Mouse (Mus musculus) T-cell, adult 2 months (primary cell): ENCODE measurements around the gene Rom1.
"Not testable (repeated sequence)": the region's sequence is repeated elsewhere in the genome, so short reads cannot be mapped to it uniquely, and the experiment has no call there.

Experiments
- DNase-seq: peaks from one replicate; pipeline ENCODE4 v3.0.0; 2022; ENCODE audit warnings: low spot score

Rom1 gene

DNA sequence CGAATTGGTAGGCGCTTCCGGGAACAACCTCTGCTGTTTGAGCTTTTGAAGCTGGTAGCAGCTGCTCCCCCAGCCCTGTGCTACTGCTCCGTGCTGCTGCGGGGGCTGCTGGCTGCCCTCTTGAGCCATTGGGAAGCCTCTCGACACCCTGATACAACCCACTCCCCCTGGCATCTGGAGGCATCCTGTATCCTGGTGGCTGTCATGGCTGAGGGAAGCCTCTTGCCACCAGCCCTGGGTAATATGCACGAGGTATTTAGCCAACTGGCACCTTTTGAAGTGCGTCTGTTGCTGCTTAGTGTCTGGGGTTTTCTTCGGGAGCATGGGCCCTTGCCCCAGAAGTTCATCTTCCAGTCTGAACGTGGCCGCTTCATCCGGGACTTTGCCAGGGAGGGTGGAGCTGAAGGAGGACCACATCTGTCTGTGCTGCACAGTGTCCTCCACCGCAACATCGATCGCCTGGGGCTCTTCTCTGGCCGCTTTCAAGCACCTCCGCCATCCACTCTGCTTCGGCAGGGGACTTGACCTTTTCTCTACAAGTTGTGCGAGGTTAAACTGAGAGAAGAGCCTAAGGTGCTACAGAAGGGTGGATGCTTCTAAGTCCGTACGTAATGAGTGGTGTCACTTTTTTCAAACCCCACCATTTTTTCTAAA lies 31.8 kb downstream of the Rom1 start:
- DNase-seq, result peak; percentile 4

DNA sequence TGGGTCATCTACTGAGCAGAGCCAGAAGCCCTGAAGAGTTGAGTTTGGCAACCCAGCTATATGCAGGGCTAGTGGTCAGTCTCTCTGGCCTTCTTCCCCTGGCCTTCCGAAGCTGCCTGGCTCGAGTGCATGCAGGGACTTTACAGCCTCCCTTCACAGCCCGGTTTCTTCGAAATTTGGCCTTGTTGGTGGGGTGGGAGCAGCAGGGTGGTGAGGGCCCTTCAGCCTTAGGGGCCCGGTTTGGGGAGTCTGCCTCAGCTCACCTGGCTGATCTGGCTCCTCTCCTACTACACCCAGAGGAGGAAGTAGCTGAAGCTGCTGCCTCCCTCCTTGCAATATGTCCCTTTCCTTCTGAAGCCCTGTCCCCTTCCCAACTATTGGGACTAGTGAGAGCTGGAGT lies 32.9 kb downstream of the Rom1 start:
- not testable (repeated sequence) for DNase-seq

DNA sequence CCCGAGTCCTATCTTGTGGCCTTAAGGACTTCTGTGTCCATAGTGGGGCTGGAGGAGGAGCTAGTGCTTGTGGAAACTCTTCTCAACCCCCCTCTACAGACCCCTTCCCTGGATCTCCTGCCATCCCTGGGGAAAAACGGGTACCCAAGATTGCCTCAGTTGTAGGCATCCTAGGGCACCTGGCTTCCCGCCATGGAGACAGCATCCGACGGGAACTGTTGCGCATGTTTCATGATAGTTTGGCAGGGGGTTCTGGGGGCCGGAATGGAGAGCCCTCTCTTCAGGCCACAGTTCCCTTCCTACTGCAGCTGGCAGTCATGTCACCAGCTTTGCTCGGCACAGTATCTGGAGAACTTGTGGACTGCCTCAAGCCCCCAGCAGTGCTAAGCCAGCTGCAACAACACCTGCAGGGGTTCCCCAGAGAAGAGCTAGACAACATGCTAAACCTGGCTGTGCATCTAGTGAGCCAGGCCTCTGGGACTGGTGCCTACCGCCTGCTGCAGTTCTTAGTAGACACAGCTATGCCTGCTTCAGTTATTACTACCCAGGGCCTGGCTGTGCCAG lies 33.7 kb downstream of the Rom1 start:
- no peak for DNase-seq

DNA sequence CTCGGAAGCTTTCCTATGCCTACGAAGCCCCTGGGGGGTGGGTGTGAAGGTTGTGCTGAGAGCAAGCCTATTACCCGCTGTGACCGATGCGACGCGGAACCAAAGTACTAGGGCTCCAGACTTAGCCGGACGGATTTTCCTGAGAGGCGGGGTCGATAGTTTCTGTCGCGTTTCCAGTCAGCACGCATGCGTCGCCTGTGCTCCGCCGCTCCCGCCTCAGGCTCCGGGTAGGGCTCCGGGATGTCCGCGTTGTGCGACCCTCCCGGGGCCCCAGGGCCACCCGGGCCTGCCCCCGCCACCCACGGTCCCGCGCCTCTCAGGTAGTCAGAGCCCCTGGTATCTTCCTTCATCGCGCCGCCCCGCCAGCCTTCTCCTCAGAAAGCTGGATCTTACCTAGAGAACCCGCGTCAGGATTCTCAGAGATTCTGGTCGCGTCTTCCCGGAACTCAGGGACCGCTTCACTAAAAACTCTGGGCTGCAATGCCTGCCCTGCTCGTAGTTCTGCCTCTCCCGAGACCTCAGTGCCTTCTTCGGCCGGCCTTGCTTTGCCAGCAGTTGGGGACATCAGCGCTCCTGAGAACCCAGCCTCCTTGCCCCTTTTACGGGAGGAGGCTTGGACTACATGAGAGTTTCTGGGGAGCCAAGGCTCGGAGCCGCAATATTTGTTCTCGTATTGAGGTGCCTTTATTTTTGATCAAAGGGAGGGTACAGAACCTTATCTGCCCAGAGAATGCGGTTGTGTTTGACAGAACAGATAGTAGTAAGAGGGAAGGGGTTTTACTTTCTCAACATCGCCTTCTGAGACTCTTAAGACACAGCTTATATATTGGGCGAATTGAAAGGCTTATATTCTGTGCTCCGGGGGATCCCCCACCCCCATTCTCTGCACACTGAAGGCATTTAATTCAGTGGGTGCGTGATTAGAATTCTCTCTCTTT lies 36.1 kb downstream of the Rom1 start, which contains the start of gene Ints5:
Gene Ints5 (plus strand): TSS at position 177 of the 938 bp plus-strand sequence.
- peak; percentile 83 for DNase-seq

DNA sequence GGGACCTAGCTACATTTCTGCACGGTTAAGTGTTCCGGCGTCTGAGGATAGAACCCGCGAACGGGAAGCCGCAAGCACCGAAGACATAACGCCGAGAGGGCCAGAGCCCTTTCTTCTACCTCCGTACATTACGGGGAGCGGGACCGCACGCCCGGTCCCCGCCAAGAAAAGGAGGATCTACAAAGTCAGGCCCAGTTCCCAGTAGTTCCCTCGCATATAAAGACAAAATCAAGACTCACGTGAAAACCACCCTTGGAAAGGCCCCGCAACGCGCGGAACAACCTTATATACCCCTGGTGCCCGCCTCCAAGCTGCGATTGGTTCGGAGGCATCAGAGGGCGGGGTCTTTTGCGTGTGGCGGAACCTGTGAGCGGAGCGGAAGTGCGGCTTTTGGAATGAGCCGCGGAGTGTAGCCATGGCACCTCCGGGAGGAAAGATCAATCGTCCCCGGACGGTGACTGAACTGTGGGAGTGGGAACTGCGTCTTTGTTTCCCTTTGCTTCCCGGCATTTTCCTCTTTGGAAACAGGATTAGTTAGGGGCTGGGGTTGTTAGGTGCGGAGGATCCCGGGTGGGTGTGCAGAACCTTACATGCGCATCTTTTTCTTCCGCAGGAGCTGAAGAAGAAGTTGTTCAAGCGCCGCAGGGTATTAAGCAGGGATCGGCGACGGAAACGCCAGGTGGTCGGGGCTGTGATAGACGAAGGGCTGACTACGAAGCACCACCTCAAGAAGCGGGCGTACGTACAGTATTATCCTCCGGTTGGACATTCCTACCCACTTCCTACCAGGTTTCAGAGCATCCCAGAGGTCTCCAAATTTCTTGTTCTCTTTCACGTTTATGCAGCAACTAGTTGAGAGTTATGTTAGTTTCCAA lies 40.4 kb downstream of the Rom1 start, which contains the start of the genes 1810009A15Rik and Gm49416:
Gene 1810009A15Rik (plus strand): TSS at position 343 of the 875 bp plus-strand sequence.
Gene Gm49416 (plus strand): TSS at position 416 of the 875 bp plus-strand sequence.
- peak; percentile 95 for DNase-seq

DNA sequence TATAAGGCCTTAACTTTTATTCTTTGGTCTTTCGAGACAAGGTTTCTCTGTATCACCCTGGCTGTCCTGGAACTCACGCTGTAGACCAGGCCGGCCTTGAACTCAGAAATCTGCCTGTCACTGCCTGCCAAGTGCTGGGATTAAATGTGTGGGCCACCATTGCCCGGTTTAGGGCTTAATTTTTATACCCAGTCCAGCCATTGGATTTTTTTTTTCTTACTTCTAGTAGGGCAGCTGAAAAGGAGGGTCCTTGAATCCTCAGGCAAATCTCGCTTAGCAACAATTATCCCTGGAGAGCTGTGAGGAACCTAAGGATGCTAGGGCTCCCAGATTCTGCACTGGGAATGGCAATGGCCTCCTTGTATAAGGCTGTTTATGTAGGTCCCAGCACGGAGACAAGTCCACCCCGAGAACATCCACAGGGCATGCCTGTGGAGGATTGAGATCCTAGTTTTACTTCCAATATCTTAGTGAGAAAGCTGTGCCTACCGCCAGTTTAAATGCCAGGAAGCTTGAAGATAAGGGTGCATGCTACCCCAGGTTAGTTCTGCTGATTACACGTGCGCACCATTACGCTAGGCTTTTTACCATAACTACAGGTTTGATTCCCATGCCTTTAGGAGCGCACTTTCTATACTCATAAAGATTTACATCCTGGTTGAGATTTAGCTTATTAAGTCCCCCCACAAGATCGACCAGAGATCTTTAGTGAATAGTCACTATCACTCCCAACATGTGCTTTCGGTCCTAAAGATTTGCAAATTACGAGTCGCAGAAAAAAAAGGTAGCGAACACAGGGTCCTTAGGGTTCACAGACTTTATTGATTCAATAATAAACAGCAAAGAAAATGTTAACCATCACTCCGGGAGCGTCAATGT lies 41.3 kb downstream of the Rom1 start:
- no peak for DNase-seq

DNA sequence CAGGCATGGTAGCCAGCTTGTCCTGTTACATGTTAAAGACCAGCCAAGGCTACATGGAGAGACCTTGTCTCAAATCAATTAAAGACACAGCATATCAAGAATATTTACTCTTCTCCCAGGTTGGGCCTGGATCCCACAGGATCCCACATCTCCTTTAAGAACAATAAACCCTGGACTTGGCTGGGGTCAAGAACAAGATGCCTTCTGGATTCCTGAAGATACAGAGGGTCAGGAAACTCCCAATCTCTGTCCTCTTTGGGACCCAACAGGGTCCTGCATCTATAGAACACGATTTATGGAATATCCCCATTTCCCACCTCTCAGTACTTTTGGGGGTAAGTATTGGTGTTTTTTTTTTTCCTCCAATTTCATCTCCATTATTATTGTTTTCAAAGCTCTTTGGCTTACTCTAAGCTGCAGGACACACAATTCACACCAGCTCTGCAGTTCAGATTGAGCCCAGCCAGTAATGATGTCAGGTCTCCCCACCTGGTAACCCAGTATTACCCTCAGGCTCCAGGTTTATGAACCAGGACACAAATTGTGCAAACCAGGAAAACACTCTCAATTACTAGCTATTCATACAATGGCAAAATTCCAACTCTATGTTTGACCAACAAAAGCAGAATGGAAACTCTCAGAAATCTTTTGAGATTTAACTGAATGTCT lies 42.1 kb downstream of the Rom1 start:
- no peak for DNase-seq

DNA sequence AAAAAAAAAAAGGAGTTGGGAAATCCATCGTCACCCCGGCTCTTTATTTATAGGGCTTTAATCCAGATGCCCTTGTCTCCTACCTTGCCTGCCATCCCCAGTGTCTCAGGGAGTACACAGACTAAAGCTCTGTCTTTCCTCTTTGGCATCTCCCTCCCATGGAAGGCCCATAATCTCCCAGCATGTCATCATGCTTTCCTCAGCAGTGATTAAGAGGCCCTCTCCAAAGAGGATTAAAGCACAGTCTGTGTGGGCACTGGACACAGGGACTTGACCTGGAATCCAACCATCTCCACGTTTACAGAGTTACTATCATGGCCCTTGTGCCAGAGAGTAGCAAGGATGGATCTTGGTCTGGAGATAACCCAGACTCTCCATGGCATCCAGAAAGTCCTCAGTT lies 45.5 kb downstream of the Rom1 start, which contains the start of the genes Lbhd1 and Gm49403:
Gene Lbhd1 (plus strand): TSS at position 117 of the 400 bp plus-strand sequence.
Gene Gm49403 (plus strand): TSS at position 315 of the 400 bp plus-strand sequence.
- DNase-seq, result no peak

DNA sequence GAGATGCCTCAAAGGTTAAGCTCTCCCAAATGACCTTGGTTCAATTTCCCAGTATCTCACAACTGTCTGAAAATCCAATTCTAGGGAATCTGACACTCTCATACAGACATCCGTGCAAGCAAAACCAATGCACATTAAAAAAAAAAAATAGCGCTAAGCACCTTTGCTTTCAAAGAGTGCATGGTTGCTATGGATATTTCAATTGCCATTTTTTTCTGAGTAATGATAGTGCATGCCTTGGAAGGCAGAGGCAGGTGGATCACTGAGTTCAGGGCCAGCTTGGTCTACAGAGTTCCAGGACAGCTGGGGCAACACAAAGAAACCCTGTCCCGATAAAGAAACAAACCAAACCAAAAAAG lies 48.1 kb downstream of the Rom1 start:
- DNase-seq, result no peak

DNA sequence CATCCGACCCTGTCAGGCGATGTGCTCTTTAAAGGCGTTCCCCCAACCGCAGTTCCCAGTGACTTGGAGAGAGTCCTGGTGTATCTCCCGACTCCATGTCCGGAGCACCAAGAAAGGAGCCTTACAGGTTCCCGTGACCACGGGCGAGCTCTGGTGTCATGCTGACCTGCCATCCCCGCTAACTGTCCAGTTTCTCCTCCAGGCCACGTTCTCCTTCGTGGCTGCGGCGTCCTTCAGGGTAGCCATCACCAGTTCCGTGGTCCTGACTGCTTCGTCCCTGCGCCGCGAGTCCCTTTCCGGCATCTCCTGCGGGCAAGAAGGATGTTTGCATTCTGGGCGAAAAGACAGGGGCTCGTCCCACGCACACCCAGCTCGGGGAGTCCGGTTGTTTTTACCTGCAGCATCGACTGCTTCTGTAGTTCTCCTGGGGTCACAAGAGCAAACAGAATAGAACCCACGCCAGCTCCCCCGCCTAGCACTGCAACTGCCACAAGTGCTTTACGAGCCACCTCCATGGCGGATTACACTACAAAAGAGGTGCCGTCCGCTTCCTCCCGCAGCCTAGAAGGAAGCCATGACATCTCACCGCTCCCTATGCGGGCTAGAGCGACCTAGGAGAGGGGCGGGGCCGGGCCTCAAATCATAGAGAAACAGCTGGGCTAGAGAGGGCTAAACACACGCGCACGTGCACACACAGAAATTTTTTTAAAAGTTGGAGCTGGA lies 48.7 kb downstream of the Rom1 start, which contains the start of gene Uqcc3:
Gene Uqcc3 (minus strand): TSS at position 613 of the 723 bp plus-strand sequence.
- peak; percentile 93 for DNase-seq
